Mouse (Mus musculus): ENCODE results near the gene Hist4h4. TPM values are rescaled to one million over a fixed set of nuclear protein-coding genes. Genes with fewer than 3 reads are reported as not detected.

Hist4h4 gene
- polyA plus RNA-seq, 1 experiment from 2014 or later, result 0.61 TPM

Small RNA genes lying within 50 kb of the gene (microRNA-seq; reads per million reads assigned to microRNA genes)
- not detected for gene Gm44364

Other genes starting within 250 kb of the Hist4h4 start
- gene Plbd1, start 142.5 kb downstream of the Hist4h4 start, polyA plus RNA-seq (2014; fragmentation: Nextera tagmentation; extraction: Ambion mirVana), result 2.0 and 2.2 TPM in 2 replicates
- 0.30 and 0.40 TPM in 2 replicates for gene Gucy2c, start 22.6 kb downstream of the Hist4h4 start, polyA plus RNA-seq (2014; fragmentation: Nextera tagmentation; extraction: Ambion mirVana)
- gene H2afj, start 3.8 kb upstream of the Hist4h4 start, polyA plus RNA-seq (2014; fragmentation: Nextera tagmentation; extraction: Ambion mirVana), result 81.5 and 88.1 TPM in 2 replicates
- 0.94 and 1.3 TPM in 2 replicates for gene BC049715, start 23.2 kb upstream of the Hist4h4 start, polyA plus RNA-seq (2014; fragmentation: Nextera tagmentation; extraction: Ambion mirVana)
- 150 and 154 TPM in 2 replicates for gene Wbp11, start 23.8 kb upstream of the Hist4h4 start, polyA plus RNA-seq (2014; fragmentation: Nextera tagmentation; extraction: Ambion mirVana)
- 0.50 and 1.0 TPM in 2 replicates for gene Smco3, start 31.0 kb upstream of the Hist4h4 start, polyA plus RNA-seq (2014; fragmentation: Nextera tagmentation; extraction: Ambion mirVana)
- gene Art4, start 53.3 kb upstream of the Hist4h4 start, polyA plus RNA-seq (2014; fragmentation: Nextera tagmentation; extraction: Ambion mirVana), result 1.0 and 1.6 TPM in 2 replicates
- 8.3 and 10.3 TPM in 2 replicates for gene Mgp, start 71.4 kb upstream of the Hist4h4 start, polyA plus RNA-seq (2014; fragmentation: Nextera tagmentation; extraction: Ambion mirVana)
- 0.23 and 0.50 TPM in 2 replicates for gene Erp27, start 117.8 kb upstream of the Hist4h4 start, polyA plus RNA-seq (2014; fragmentation: Nextera tagmentation; extraction: Ambion mirVana)
- not detected in 2 replicates for gene Pde6h, start 119.4 kb upstream of the Hist4h4 start, polyA plus RNA-seq (2014; fragmentation: Nextera tagmentation; extraction: Ambion mirVana)
- gene Arhgdib, start 137.5 kb upstream of the Hist4h4 start, polyA plus RNA-seq (2014; fragmentation: Nextera tagmentation; extraction: Ambion mirVana), result 27.2 and 29.7 TPM in 2 replicates